Mouse (Mus musculus): ENCODE data around the gene Tmem130.
"Not testable (repeated sequence)": the region's sequence is repeated elsewhere in the genome, so short reads cannot be mapped to it uniquely, and the experiment has no call there.

Gene Tmem130

DNA sequence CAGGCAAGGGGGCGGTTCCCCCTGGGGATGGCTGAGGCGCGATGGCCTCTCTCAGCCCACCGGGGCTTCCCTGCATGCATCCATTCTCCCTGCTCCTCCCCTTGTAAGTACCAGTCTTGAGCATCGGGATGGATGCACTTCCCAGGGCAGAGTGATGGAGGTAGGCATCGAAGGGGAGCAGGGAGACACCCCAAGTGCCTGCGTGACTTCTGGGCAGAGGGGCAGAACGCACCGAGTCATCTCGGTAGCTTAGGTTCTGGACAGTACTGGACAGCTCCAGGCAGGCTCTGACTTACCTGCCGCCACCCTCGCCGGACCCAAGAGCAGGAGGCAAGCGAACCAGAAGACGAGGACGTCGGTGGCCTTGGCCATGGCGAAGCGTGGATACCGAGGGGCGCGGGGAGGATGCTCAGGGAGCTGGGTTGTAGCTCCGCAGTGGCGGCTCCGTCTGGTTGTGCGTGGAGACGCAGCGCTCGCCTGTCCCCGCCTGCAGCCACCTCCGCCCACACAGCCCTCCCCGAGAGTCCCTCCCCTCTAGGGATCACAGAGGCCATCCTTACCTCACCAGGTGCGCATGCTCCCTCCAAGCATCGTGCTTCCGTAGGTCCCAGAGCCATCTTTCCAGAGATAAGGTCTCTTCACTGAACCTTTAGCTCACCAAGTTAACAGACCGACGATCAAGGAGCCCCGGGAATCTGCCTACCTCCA, at the start of gene Tmem130:
TSS of gene Tmem130 (minus strand) at position 658 of the 708 bp plus-strand sequence.
- peak; percentile 37 for DNase-seq (ENCODE audit: low spot score)

GRCm38 (mm10) chr5:144806931-144807330, 45.3 kb upstream of the Tmem130 start:
- DNase-seq (ENCODE audit: low spot score): no peak

GRCm38 (mm10) chr5:144804181-144804580, 42.6 kb upstream of the Tmem130 start:
- DNase-seq (ENCODE audit: low spot score): no peak

DNA sequence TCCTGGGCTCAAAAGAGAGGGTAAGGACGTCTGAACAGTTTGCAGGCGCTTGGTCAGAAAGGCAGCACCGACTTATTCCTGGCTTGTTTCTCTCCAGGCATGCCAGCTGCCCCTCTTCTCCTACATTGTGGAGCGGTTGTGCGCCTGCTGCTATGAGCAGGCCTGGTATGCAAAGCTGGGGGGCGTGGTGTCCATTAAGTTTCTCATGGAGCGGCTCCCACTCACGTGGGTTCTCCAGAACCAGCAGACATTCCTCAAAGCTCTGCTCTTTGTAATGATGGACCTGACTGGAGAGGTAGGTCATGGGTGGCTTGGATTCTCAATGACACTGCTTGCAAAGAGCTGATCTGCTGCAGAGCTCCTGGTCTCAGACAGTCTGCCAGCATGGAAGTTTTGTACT, 41.4 kb upstream of the Tmem130 start:
- no peak for DNase-seq (ENCODE audit: low spot score)

- DNase-seq (ENCODE audit: low spot score): no peak
Measured at GRCm38 (mm10) chr5:144797116-144797515, 35.5 kb upstream of the Tmem130 start.

DNA sequence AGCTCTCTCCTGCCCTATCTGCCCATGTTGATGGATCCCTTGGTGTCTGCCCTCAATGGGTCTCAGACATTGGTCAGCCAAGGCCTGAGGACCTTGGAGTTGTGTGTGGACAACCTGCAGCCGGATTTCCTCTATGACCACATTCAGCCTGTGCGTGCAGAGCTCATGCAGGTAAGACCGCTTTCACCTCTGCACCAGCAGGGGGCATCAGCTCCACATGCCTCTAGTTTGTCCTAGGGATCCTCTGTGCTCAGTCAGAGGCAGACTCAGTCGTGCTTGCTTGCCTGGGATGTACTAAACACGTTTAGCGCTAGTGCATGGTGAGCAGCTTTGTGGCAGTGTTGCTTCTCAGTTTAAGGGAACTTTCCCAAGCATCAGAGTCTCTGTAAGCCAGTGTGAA, 33.1 kb upstream of the Tmem130 start:
- peak; percentile 56 for DNase-seq (ENCODE audit: low spot score)

- no peak for DNase-seq (ENCODE audit: low spot score)
Measured at GRCm38 (mm10) chr5:144793374-144793773, 31.8 kb upstream of the Tmem130 start.

DNA sequence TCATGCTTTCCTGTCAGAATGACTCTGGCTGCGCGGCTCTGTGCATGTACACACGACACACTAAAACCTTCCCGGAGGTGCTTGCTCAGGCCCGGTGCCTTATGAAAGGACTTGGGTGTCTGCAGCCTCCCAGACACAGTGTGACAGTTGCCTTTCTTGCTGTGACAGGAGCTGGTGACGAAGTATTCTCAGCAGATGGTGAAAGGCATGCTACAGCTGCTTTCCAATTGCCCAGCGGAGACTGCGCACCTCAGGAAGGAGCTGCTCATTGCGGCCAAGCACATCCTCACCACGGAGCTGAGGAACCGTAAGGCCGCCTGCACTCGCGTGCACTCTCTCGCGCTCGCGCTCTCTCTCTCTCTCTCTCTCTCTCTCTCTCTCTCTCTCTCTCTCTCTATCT, 24.8 kb upstream of the Tmem130 start:
- no peak for DNase-seq (ENCODE audit: low spot score)

DNA sequence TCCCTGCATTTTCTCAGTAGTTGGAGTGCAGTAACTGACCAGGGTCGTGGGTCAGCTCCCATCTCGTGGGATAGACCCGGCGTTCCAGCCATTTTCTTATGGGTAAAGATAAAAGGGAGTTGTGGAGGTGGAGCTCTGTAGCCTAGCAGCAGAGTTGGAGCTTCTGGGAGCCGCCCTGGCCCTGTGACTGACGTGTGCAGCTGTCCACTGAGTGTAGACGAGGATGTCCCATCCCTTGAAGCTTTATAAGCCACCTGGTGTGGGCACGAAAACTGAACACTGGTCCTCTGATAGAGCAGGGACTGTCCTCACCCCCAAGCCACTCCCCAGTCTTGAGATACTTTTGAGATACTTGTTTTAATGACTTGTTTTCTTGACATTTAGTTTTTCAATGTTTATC, 19.0 kb upstream of the Tmem130 start:
- DNase-seq (ENCODE audit: low spot score): no peak

DNA sequence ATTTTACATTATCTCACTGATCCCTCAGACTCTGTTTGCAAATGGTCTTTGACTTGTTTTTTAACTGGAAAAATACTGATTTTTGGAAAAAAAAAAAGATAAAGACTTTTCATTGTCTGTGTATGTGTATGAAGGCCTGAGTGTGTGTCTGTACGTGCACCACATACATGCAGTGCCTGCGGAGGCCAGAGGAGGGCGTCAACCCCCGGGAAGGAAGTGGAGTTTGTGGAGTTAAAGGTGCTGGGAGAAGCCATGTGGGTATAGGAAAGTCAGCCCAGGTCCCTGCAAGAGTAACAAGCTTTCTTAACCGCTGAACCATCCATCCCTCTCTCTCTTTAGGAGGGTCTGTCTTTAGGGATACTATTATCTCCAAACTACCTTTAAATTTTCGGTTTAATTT, 11.6 kb upstream of the Tmem130 start:
- no peak for DNase-seq (ENCODE audit: low spot score)

DNA sequence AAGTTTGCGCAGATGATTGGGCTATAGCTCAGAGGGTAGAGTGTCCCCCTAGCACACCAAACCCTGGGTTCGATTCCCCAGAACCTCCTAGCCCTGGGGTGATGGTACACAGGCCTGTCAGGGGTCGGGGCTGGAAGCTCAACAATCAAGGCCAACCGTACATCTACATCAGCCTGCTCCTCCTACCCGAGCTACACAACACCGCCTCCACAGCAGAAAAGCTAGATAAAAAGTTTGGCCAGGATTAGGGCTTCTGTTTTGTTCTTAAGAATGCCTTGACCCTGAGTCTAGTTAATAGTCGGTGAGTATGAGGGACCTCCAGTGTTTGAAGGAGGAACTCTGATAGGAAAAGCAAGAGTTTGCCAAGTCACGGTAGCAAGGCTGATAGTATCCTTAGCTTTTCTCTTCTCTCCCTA, 7.5 kb upstream of the Tmem130 start:
- DNase-seq (ENCODE audit: low spot score): peak; percentile 10

DNA sequence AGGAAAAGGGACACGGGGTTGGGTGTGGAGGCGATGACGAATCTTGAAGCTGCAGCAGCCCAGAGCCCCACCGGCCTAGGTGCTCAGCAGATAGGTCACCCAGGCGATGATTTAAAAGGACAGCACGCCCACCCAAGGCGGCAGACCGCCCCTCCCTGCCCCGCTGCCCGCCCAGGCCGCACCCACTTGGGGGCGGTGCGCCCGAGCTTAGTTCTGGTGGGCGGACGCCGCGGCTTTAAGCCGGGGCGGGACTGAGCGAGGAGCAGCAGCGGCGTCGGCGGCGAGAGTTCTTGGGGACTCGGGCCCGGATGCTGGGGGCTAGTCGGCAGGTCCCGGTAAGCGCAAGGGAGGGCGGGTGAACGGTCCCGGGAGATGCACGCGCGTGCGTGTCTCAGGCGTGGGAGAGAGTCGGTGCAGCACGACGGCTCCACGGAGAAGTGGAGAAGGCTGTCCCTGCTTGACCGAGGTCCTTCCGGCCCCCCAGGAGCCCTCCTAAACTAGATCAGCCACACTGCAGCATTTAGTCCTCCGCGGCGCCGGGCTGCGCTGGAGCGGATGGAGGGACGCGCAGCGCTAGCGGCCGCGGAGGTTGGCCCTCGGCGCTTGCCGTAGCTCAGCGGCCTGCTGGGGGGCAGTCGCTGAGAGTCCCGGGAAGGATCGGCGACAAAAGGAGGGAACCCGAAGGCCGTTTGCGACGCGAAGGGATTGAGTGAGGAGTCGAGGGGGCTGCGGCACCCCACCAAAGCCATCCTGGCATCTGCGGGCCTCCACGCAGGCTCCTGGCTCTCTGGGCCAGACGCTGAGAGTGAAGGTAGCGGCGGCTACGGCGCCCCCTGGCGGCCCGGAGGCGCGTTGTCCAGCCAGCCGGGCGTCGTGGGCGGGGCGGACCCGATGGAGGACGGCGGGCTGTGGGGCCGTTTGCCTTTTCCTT, 6.6 kb upstream of the Tmem130 start:
- DNase-seq (ENCODE audit: low spot score): peak; percentile 92

GRCm38 (mm10) chr5:144767106-144767798, 5.6 kb upstream of the Tmem130 start, which contains the start of gene Trrap:
Gene Trrap (plus strand): TSS chr5:144767732.
- DNase-seq (ENCODE audit: low spot score): not testable (repeated sequence)

GRCm38 (mm10) chr5:144766646-144767045, 5.0 kb upstream of the Tmem130 start:
- no peak for DNase-seq (ENCODE audit: low spot score)

DNA sequence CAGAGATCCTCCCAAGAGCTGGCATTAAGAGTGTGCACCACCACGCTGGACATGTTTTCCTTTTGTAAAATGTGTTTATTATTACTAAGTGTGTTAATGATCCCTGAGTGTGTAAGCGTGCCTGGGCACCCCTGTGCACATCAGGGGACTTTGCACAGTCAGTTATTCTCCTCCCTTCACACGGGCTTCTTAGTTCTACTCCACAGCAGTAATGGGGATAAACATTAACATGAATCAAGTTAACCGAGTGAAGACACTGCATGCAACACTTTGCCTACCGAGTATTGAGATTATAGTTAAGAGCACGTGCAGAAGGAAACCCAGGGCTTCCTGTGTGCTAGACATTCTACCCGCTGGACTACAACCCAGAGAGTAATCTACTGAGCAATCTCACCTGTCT, 4.4 kb upstream of the Tmem130 start:
- no peak for DNase-seq (ENCODE audit: low spot score)

- DNase-seq (ENCODE audit: low spot score): peak; percentile 62
Measured at GRCm38 (mm10) chr5:144758422-144758821, 3.2 kb downstream of the Tmem130 start.

GRCm38 (mm10) chr5:144757402-144757801, 4.2 kb downstream of the Tmem130 start:
- no peak for DNase-seq (ENCODE audit: low spot score)

DNA sequence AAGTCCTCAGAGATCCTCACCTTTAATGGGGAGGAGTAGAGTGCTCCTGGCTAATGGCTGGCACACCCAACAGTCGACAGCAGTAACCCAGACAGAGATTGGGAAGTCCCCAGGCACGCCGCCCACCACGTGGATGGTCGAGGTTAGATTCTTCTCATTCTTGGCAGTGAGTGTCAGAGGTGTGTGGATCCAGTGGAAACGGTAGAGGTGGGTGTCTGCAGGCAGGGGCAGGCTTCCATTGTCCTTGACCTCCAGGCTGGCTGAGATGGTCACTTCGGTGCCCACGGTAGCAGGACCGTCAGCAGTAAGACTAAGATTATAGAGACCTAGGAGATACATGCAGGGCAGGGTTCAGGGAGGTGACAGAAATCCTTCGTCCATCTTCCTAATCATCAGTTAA, 6.4 kb downstream of the Tmem130 start:
- no peak for DNase-seq (ENCODE audit: low spot score)

DNA sequence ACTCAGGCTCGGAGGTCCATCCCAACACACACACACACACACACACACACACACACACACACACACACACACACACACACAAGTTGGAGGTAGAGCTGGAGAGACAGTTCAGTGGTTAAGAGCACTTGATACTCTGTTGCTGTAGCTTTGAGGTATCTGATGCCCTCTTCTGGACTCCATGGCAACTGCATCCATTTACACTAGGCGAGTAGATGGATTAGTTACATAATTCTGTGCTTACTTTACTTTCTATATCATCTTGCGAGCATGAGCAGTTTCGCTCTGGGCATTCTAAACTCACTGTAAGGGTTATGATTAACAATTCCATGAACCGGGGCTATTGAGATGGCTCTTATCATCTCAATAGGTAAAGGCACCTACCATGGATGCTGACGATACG, 8.6 kb downstream of the Tmem130 start:
- DNase-seq (ENCODE audit: low spot score): peak; percentile 74

- no peak for DNase-seq (ENCODE audit: low spot score)
Measured at GRCm38 (mm10) chr5:144752432-144752831, 9.2 kb downstream of the Tmem130 start.

DNA sequence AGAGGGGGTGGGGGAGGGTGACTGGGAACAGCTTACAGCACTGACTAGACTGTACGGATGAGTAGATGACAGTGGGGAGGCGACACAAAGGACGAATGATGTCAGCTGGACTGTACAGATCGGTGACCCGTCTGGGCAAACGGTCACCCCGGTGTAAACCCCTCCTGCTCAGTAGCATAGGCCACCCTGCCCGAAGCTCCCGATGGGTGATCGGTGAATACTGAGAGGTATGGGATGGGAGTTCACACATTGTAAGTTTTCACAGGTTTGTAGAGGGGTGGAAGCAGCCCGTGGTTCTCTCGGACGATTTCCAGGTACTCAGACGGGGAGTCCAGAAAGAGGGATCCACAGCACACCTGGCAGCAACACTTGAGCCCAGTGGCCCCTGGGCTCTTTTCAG, 24.5 kb downstream of the Tmem130 start:
- no peak for DNase-seq (ENCODE audit: low spot score)

DNA sequence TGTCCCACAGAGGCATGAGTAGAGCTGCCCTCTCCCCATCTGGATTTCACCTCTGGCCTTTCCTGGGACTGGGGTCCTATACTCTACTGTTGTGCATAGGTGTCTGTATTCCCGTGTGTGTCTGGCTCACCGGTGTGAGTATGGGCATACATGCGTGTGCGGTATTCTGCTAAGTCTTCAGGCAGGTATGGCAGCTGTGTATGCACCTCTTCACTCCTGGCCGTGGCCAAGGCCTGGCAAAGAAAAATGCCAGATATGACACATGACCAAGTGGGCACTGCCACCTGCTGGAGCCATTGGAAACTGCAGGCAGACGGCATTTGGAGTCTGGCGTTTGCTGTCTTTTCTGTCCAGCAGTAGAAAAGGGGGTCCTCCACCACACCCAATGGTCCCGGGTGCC, 26.7 kb downstream of the Tmem130 start:
- peak; percentile 83 for DNase-seq (ENCODE audit: low spot score)

DNA sequence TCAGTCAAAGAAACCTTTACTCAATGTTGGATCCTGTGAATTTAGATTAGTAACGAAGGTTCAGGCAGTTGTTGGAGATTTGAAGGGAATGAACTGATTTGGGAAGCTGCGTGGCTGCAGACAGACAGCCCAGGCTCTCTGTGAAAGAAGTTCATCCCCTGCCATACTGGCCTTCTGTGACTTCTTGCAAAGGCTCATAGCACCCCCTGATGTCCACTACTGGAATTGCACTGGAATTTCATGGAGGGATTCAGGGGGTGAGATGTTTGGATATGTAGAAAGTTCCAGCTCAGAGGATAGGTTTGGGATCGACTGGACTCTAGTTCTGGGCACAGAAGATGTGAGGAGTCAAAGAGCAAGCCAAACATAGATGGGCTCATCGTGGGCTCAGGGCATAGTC, 27.7 kb downstream of the Tmem130 start:
- DNase-seq (ENCODE audit: low spot score): peak; percentile 86

Data from embryo, embryonic 10.5 days (tissue).